Mouse (Mus musculus): ENCODE measurements around the gene Xpnpep1. TPM values are rescaled to one million over a fixed set of nuclear protein-coding genes. Genes with fewer than 3 reads are reported as not detected.

Xpnpep1 gene
- polyA plus RNA-seq, 1 experiment from 2014 or later: 118 TPM

GRCm38 (mm10) chr19:53041133-53041510 lies 1.1 kb upstream of the Xpnpep1 start:
- Histone ChIP-seq H3K4me2 (ENCODE audit: low read length) (no peak overlapping the region), H3K4me3 (ENCODE audit: low read length) (no peak overlapping the region), H3K4me1 (ENCODE audit: control insufficient read depth, insufficient read depth, low read depth, low read length) (peaks cover 14% of the 10 kb centered on the region), H3K27me3 (replicated peaks; ENCODE audit: control insufficient read depth, insufficient read depth, low read length) (no peaks in the 10 kb centered on the region), H3K36me3 (ENCODE audit: control insufficient read depth, insufficient read depth, low read length) (no peaks in the 10 kb centered on the region), H3K9me3 (ENCODE audit: control insufficient read depth, low read length) (no peaks in the 10 kb centered on the region), H3K9ac (ENCODE audit: low read depth, low read length) (no peak overlapping the region), H3K27ac (ENCODE audit: low read depth, low read length) (no peak overlapping the region)
- no peak for ATAC-seq
- WGBS: 74% methylated on average over 5 of the region's 5 CpGs

GRCm38 (mm10) chr19:53039090-53039489 lies 924 bp downstream of the Xpnpep1 start:
- H3K9me3 ChIP-seq (ENCODE audit: control insufficient read depth, low read length): no peaks in the 10 kb centered on the region
- peak; percentile 17 for ATAC-seq
- WGBS: 36% methylated on average over 11 of the region's 11 CpGs

GRCm38 (mm10) chr19:53038435-53038938 lies 1.5 kb downstream of the Xpnpep1 start:
- no peaks in the 10 kb centered on the region for H3K27me3 ChIP-seq (replicated peaks; ENCODE audit: control insufficient read depth, insufficient read depth, low read length)
- H3K9ac ChIP-seq (ENCODE audit: low read depth, low read length): peak overlapping the region; percentile 94
- H3K4me2 ChIP-seq (ENCODE audit: low read length): peak overlapping the region; percentile 69
- peak overlapping the region; percentile 70 for H3K4me3 ChIP-seq (ENCODE audit: low read length)
- H3K36me3 ChIP-seq (ENCODE audit: control insufficient read depth, insufficient read depth, low read length): no peaks in the 10 kb centered on the region
- peak overlapping the region; percentile 83 for H3K27ac ChIP-seq (ENCODE audit: low read depth, low read length)
- peak; percentile 99 for ATAC-seq
- WGBS: 0% methylated on average over 39 of the region's 39 CpGs
- H3K4me1 ChIP-seq (ENCODE audit: control insufficient read depth, insufficient read depth, low read depth, low read length): peaks cover 14% of the 10 kb centered on the region
- H3K9me3 ChIP-seq (ENCODE audit: control insufficient read depth, low read length): no peaks in the 10 kb centered on the region

More at GRCm38 (mm10) chr19:53039090-53039489, 924 bp downstream of the Xpnpep1 start:
- Histone ChIP-seq H3K4me1 (ENCODE audit: control insufficient read depth, insufficient read depth, low read depth, low read length) (peaks cover 14% of the 10 kb centered on the region), H3K27me3 (replicated peaks; ENCODE audit: control insufficient read depth, insufficient read depth, low read length) (no peaks in the 10 kb centered on the region), H3K36me3 (ENCODE audit: control insufficient read depth, insufficient read depth, low read length) (no peaks in the 10 kb centered on the region), H3K4me2 (ENCODE audit: low read length) (peak overlapping the region; percentile 69), H3K27ac (ENCODE audit: low read depth, low read length) (peak overlapping the region; percentile 83), H3K9ac (ENCODE audit: low read depth, low read length) (peak overlapping the region; percentile 59), H3K4me3 (ENCODE audit: low read length) (peak overlapping the region; percentile 70)

GRCm38 (mm10) chr19:53037925-53038419 lies 2.0 kb downstream of the Xpnpep1 start:
- H3K27me3 ChIP-seq (replicated peaks; ENCODE audit: control insufficient read depth, insufficient read depth, low read length): no peaks in the 10 kb centered on the region
- H3K36me3 ChIP-seq (ENCODE audit: control insufficient read depth, insufficient read depth, low read length): no peaks in the 10 kb centered on the region
- H3K9me3 ChIP-seq (ENCODE audit: control insufficient read depth, low read length): no peaks in the 10 kb centered on the region
- peak overlapping the region; percentile 70 for H3K4me3 ChIP-seq (ENCODE audit: low read length)
- H3K4me2 ChIP-seq (ENCODE audit: low read length): peak overlapping the region; percentile 69
- whole genome bisulfite sequencing: 0% methylated on average over 28 of the region's 28 CpGs
- peaks cover 14% of the 10 kb centered on the region for H3K4me1 ChIP-seq (ENCODE audit: control insufficient read depth, insufficient read depth, low read depth, low read length)
- H3K9ac ChIP-seq (ENCODE audit: low read depth, low read length): peak overlapping the region; percentile 94
- H3K27ac ChIP-seq (ENCODE audit: low read depth, low read length): peak overlapping the region; percentile 83
- no peak; the same call in 1 of the 2 replicates for ATAC-seq

- H3K4me3 ChIP-seq (ENCODE audit: low read length): no peak overlapping the region
- no peak for ATAC-seq
- no peak overlapping the region for H3K4me2 ChIP-seq (ENCODE audit: low read length)
- no peak overlapping the region for H3K27ac ChIP-seq (ENCODE audit: low read depth, low read length)
- H3K27me3 ChIP-seq (replicated peaks; ENCODE audit: control insufficient read depth, insufficient read depth, low read length): no peaks in the 10 kb centered on the region
- no peak overlapping the region for H3K9ac ChIP-seq (ENCODE audit: low read depth, low read length)
- H3K4me1 ChIP-seq (ENCODE audit: control insufficient read depth, insufficient read depth, low read depth, low read length): peaks cover 11% of the 10 kb centered on the region
- no peaks in the 10 kb centered on the region for H3K9me3 ChIP-seq (ENCODE audit: control insufficient read depth, low read length)
- 94% methylated on average over 10 of the region's 10 CpGs for WGBS
- H3K36me3 ChIP-seq (ENCODE audit: control insufficient read depth, insufficient read depth, low read length): peaks cover 7% of the 10 kb centered on the region; the same call in 1 of the 2 replicates
Measured at GRCm38 (mm10) chr19:53033159-53033943, 6.7 kb downstream of the Xpnpep1 start.

GRCm38 (mm10) chr19:53032647-53033046 lies 7.4 kb downstream of the Xpnpep1 start:
- no peak overlapping the region for H3K4me3 ChIP-seq (ENCODE audit: low read length)
- peaks cover 7% of the 10 kb centered on the region; the same call in 1 of the 2 replicates for H3K36me3 ChIP-seq (ENCODE audit: control insufficient read depth, insufficient read depth, low read length)
- no peak for ATAC-seq
- no peak overlapping the region for H3K27ac ChIP-seq (ENCODE audit: low read depth, low read length)
- 89% methylated on average over 3 of the region's 3 CpGs for WGBS
- H3K27me3 ChIP-seq (replicated peaks; ENCODE audit: control insufficient read depth, insufficient read depth, low read length): no peaks in the 10 kb centered on the region
- H3K4me2 ChIP-seq (ENCODE audit: low read length): no peak overlapping the region
- no peaks in the 10 kb centered on the region for H3K9me3 ChIP-seq (ENCODE audit: control insufficient read depth, low read length)
- peaks cover 9% of the 10 kb centered on the region for H3K4me1 ChIP-seq (ENCODE audit: control insufficient read depth, insufficient read depth, low read depth, low read length)
- no peak overlapping the region for H3K9ac ChIP-seq (ENCODE audit: low read depth, low read length)

- Histone ChIP-seq H3K9ac (ENCODE audit: low read depth, low read length) (no peak overlapping the region), H3K27ac (ENCODE audit: low read depth, low read length) (no peak overlapping the region), H3K4me1 (ENCODE audit: control insufficient read depth, insufficient read depth, low read depth, low read length) (peaks cover 3% of the 10 kb centered on the region), H3K4me3 (ENCODE audit: low read length) (no peak overlapping the region), H3K4me2 (ENCODE audit: low read length) (no peak overlapping the region), H3K36me3 (ENCODE audit: control insufficient read depth, insufficient read depth, low read length) (peaks cover 7% of the 10 kb centered on the region; the same call in 1 of the 2 replicates), H3K27me3 (replicated peaks; ENCODE audit: control insufficient read depth, insufficient read depth, low read length) (no peaks in the 10 kb centered on the region), H3K9me3 (ENCODE audit: control insufficient read depth, low read length) (no peaks in the 10 kb centered on the region)
- no peak for ATAC-seq
- WGBS: 90% methylated on average over 8 of the region's 8 CpGs
Measured at GRCm38 (mm10) chr19:53031957-53032371, 8.1 kb downstream of the Xpnpep1 start.

GRCm38 (mm10) chr19:53030279-53030678 lies 9.7 kb downstream of the Xpnpep1 start:
- Histone ChIP-seq H3K27me3 (replicated peaks; ENCODE audit: control insufficient read depth, insufficient read depth, low read length) (no peaks in the 10 kb centered on the region), H3K27ac (ENCODE audit: low read depth, low read length) (no peak overlapping the region), H3K36me3 (ENCODE audit: control insufficient read depth, insufficient read depth, low read length) (peaks cover 7% of the 10 kb centered on the region; the same call in 1 of the 2 replicates), H3K4me2 (ENCODE audit: low read length) (no peak overlapping the region), H3K9ac (ENCODE audit: low read depth, low read length) (no peak overlapping the region), H3K9me3 (ENCODE audit: control insufficient read depth, low read length) (no peaks in the 10 kb centered on the region), H3K4me1 (ENCODE audit: control insufficient read depth, insufficient read depth, low read depth, low read length) (no peaks in the 10 kb centered on the region), H3K4me3 (ENCODE audit: low read length) (no peak overlapping the region)
- 96% methylated on average over 6 of the region's 6 CpGs for WGBS
- ATAC-seq: no peak

- H3K9me3 ChIP-seq (ENCODE audit: control insufficient read depth, low read length): no peaks in the 10 kb centered on the region
- no peak overlapping the region for H3K4me2 ChIP-seq (ENCODE audit: low read length)
- no peak overlapping the region for H3K9ac ChIP-seq (ENCODE audit: low read depth, low read length)
- no peak overlapping the region for H3K27ac ChIP-seq (ENCODE audit: low read depth, low read length)
- H3K4me3 ChIP-seq (ENCODE audit: low read length): no peak overlapping the region
- WGBS: 98% methylated on average over 5 of the region's 5 CpGs
- no peak for ATAC-seq
- peaks cover 12% of the 10 kb centered on the region; the same call in 1 of the 2 replicates for H3K36me3 ChIP-seq (ENCODE audit: control insufficient read depth, insufficient read depth, low read length)
- H3K27me3 ChIP-seq (replicated peaks; ENCODE audit: control insufficient read depth, insufficient read depth, low read length): no peaks in the 10 kb centered on the region
- H3K4me1 ChIP-seq (ENCODE audit: control insufficient read depth, insufficient read depth, low read depth, low read length): no peaks in the 10 kb centered on the region
Measured at GRCm38 (mm10) chr19:53029686-53030085, 10.3 kb downstream of the Xpnpep1 start.
